Mouse (Mus musculus) right cerebral cortex, postnatal 36 days (tissue): Measurements from ENCODE around the gene Gm45234.
A peak's percentile ranks its signal among the peaks of the same experiment; 100 is the strongest.

ENCODE experiments used
- DNase-seq, 2 experiments: peaks; one replicate each; pipeline ENCODE4 v3.0.0; 2022; ENCODE audit warnings: low spot score in 2 of 2, mixed read lengths in 1 of 2

Gm45234 gene

DNA sequence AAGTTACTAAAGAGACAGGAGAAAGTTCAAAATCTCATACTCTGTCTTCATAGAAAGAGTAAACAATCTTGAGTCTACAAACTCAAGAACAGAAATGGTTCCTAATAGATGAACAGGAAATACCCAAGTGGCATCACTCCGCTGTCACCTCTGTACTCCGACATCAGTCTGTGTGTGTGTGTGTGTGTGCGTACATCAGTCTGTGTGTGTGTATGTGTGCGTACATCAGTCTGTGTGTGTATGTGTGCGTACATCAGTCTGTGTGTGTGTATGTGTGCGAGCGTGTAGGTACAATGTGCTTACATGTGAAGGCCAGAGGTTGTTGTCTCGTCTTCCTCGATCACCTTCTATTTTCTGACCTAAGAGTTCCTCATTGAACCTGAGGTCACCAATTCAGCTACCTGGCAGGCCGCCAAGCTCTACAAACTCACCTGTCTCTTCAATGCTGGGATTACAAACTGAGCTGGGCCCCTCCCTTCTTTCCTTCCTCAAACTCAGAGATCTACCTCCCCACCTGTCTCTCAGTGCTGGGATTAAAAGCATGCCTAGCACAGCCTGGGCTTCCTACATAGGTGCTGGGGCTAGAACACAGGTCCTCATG, 47.4 kb downstream of the Gm45234 start:
- no peak for DNase-seq

DNA sequence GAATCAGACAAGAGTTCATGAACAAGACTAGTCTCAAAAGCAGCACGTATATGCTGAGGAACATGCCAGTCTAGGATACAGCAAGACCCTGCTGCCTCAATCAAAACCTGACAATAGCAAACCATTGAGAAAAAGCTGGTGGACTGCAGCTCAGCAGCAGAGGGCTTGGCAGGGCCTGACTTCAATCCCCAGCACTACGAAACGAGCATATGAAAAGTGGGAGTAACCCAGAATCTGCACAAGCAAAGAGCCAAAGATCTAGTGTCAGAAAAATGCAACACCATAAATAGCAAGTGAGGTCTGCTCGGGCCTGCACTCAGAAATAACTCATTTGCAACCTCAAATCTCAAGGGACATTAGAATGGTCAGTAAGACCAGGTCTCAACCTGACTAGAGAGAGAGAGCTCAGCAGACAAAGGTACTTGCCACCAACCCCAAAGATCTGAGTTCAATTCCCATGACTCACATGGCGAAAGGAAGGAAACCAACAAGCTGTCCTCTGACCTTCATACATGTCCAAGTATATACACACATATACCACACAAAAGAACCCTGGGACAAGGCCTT, 49.7 kb downstream of the Gm45234 start:
- DNase-seq: no peak

- DNase-seq: no peak
These were observed 51.4 kb downstream of the Gm45234 start for GRCm38 (mm10) chr6:124704417-124704816.

- DNase-seq: no peak
These were observed 52.0 kb downstream of the Gm45234 start for GRCm38 (mm10) chr6:124703789-124704188.

DNA sequence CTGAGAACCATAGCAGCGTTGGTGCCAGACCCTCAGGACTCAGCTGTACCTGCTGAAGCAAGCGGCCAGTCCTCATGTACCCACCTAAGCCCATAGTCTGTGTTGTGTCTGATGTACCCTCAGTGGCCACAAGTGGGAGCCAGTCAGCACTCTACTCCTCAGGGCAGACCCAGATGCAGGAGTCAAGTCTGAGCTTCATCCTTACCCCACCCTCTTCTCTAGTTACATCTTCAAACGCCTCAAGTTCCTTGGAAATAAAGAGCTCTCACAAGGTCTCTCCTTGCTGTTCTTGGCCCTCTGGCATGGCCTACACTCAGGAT, 53.1 kb downstream of the Gm45234 start:
- DNase-seq: peak; percentile 41 to 60

DNA sequence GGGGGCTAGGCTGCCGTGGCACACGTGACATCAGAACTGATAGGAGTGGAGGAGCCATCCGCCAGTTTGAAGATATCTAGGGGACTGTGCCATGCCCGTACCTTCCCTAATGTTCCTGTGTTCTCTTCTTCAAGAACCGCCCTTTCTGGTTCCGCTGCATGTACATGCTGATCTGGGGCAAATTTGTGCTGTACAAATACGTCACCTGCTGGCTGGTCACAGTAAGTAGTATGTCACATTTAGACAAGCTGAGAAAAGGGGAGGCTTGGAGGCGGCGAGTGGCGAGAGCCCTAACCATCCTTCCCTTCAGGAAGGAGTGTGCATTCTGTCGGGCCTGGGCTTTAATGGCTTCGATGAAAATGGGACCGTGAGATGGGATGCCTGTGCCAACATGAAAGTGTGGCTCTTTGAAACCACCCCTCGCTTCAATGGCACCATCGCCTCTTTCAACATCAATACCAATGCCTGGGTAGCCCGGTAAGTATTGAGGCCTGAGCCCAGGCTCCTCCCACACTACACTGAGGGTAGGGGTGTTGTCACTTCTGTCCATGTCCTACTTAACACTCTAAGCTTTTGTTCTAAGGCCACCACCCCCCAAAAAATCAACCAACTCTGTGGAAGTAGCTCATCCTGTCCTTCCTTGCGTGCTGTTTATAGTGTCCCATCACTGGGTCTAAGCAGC, 53.6 kb downstream of the Gm45234 start:
- DNase-seq: no peak

DNA sequence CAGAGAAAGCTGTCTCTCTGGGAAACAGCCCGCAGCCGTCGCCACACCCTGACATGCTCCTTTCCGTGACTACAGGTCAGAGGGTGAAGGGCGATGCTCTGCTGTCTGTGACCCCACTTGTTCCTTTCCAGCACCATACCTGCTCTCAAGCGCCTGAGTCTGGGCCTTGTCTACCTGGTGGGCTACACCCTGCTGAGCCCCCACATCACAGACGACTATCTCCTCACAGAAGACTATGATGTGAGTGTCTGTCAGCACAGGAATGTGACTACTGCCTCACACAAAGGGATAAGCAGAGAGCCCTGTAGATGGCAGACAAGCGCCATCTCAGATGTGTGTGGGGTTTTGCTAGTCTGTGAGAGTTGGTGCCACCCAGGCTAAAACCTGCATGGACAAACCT, 54.5 kb downstream of the Gm45234 start:
- no peak for DNase-seq

DNA sequence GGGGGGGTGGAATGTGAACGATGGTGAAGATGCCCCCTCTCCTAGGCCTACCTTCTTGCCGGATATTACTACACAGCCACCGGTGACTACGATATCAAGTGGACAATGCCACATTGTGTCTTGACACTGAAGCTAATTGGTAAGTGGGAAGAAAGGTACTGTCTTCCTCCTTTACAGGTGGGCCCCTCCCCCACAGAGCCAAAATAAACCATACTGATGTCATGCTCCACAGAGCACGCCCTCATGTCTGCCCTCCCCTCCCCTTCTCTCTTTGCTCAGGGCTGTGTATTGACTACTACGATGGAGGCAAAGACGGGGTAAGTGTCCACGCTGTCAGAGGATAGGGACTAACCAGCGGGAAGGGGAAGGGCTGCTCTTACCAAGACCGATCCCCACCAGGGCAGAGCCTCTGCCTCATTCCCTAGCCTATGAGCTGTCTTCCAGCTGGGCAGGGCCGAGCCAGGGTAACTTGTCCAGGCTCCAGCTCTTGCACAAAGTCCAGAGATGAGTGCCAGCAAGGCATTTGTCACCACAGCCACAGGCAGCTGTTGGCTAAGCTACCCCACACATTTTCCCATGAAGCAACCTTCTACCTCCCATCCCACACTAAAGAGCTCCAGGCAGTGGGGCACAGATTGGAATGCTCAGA, 55.7 kb downstream of the Gm45234 start:
- DNase-seq: peak; percentile 37 to 66

DNA sequence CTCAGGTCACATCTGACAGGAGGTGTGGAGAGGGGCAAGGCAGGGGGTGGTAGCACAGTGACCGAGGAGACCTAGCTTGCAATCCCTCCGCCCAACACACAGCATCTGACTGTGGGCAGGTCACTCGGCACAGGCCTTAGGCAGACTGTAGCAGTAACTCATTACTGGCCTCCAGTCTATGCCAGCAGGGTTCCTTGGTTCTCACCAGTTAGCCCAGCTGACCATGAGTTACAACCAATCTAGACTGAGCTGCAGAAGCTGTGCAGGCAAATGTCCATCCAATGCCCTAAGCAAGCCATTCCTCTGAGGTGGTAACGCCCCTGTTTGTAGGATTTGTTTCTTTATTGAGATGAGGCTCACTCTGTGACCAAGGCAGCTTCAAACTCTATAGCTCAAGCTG, 56.5 kb downstream of the Gm45234 start:
- DNase-seq: no peak

DNA sequence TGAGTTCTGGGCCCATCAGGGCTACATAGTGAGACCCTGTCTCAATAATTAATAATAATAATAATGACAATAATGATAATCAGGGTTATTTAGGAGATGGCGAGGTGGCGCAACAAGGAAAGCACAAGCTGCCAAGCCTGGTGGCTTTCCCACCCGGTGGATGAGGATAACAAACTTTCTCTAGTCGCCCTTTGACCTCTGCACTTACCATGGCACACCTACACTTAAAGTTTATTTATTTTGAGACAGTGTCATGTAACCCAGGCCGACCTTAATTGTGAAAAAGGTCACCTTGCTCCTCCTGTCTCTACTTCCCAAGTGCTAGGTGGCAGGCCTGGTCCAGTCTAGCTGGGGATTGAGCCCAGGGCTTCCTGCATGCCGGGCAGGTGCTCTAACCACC, 57.1 kb downstream of the Gm45234 start:
- no peak for DNase-seq

- no peak for DNase-seq
These were observed 59.2 kb downstream of the Gm45234 start for GRCm38 (mm10) chr6:124696441-124697150.

GRCm38 (mm10) chr6:124694166-124694955, 61.5 kb downstream of the Gm45234 start:
- DNase-seq: peak in 1 of 2 experiments; percentile 48

DNA sequence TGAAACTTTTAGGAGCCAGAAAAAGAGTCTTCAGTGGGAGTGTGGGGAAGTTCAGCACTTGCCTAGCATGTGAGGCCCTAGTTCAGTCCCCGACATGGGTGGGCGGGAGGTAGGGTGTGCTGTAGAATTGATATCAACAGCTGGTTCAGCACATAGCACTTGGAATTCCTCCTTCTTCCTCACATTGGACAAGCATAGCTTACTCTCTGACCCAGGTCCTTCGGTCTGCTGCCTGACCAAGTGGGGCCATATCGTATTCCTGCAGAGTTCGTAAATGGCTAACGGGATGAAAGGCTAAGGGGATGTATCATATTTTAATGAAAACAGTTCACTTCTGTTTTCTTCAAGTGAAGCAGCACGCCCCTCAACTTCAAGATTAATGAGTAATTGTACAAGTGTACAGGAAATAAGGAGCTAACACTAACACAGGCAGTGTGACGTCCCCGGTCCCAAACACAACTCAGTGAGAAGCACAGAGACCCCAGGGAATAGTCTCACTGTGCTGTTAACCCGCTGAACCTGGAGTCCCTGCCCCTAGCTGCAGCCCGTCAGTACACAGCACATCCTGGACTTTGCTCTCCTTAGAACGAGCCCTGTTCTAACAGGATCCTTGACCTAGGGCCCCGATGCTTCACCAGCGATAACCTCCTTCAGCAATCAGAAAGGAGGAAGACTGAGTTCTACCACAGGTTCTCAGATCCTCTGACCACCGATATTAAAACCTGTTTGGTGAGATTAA, 62.4 kb downstream of the Gm45234 start:
- DNase-seq: no peak

DNA sequence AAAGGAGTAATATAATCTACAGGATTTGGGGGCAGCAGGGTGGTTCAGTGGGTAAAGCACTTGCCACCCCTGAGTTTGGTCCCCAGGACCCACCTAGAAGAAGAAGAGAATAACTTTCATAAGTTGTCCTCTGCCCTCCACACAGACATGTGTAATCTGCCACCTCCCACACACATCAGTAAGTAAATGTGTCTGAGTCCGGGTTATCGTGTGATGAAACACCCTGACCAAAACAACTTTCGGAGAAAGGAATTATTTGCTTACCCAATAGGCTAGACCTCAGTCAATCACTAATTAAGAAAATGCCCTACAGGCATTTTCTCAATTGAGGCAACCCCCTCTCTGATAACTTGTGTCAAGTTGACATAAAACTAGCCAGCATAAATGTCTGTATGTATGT, 65.3 kb downstream of the Gm45234 start:
- DNase-seq: no peak
